Mouse (Mus musculus) CD4-positive, CD25-positive, alpha-beta regulatory T cell, adult 2 months (primary cell): ENCODE results near the gene Fhl2.

Experiments
- DNase-seq: peaks from one replicate; pipeline ENCODE4 v3.0.0-alpha.2; 2012; ENCODE audit warnings: low read depth, low spot score

The Fhl2 gene

GRCm38 (mm10) chr1:43110556-43110955 lies 86.2 kb downstream of the Fhl2 start:
- peak; percentile 90 for DNase-seq

GRCm38 (mm10) chr1:43108729-43109128 lies 88.1 kb downstream of the Fhl2 start:
- DNase-seq = no peak

- DNase-seq = peak; percentile 95
These were observed 98.5 kb downstream of the Fhl2 start, which contains the start of the genes Tgfbrap1 and AI597479 for GRCm38 (mm10) chr1:43098031-43098984. Gene Tgfbrap1 (minus strand): TSS chr1:43098637. Gene AI597479 (plus strand): TSS chr1:43098710.

- no peak for DNase-seq
These were observed 102.6 kb downstream of the Fhl2 start for GRCm38 (mm10) chr1:43094206-43094605.

GRCm38 (mm10) chr1:43092056-43093015 lies 104.4 kb downstream of the Fhl2 start:
- DNase-seq = peak; percentile 77

- DNase-seq = peak; percentile 28
These were observed 105.3 kb downstream of the Fhl2 start for GRCm38 (mm10) chr1:43091306-43092055.

- no peak for DNase-seq
These were observed 106.4 kb downstream of the Fhl2 start for GRCm38 (mm10) chr1:43090418-43090817.

- no peak for DNase-seq
These were observed 113.8 kb downstream of the Fhl2 start for GRCm38 (mm10) chr1:43082946-43083345.

- no peak for DNase-seq
These were observed 118.7 kb downstream of the Fhl2 start for GRCm38 (mm10) chr1:43078124-43078523.

GRCm38 (mm10) chr1:43074791-43075190 lies 122.0 kb downstream of the Fhl2 start:
- no peak for DNase-seq
